Mouse (Mus musculus): Measurements from ENCODE around the gene Phldb1. TPM values are rescaled to one million over a fixed set of nuclear protein-coding genes. Genes with fewer than 3 reads are reported as not detected.

Phldb1 gene
- polyA plus RNA-seq, 1 experiment from 2014 or later: 46.1 TPM

- no peak overlapping the region for H3K9ac ChIP-seq
- no peak for ATAC-seq (ENCODE audit: low FRiP score, low read depth)
- peaks cover 3% of the 10 kb centered on the region; the same call in 1 of the 2 replicates for H3K9me3 ChIP-seq
- no peaks in the 10 kb centered on the region for H3K27me3 ChIP-seq
- no peak overlapping the region for H3K27ac ChIP-seq
- WGBS: 68% methylated on average over 2 of the region's 2 CpGs
- no peaks in the 10 kb centered on the region for H3K4me1 ChIP-seq
- no peaks in the 10 kb centered on the region for H3K36me3 ChIP-seq
- no peak overlapping the region for H3K4me2 ChIP-seq (replicated peaks)
- no peak overlapping the region for H3K4me3 ChIP-seq
These were observed 62.6 kb downstream of the Phldb1 start for GRCm38 (mm10) chr9:44672291-44672865.

- Histone ChIP-seq H3K27ac (no peak overlapping the region), H3K9me3 (peaks cover 3% of the 10 kb centered on the region; the same call in 1 of the 2 replicates), H3K4me3 (no peak overlapping the region), H3K4me2 (replicated peaks) (no peak overlapping the region), H3K9ac (no peak overlapping the region), H3K27me3 (no peaks in the 10 kb centered on the region), H3K4me1 (no peaks in the 10 kb centered on the region), H3K36me3 (no peaks in the 10 kb centered on the region)
- WGBS: 89% methylated on average over 5 of the region's 5 CpGs
- ATAC-seq (ENCODE audit: low FRiP score, low read depth): no peak
These were observed 63.6 kb downstream of the Phldb1 start for GRCm38 (mm10) chr9:44671416-44671815.

- Histone ChIP-seq H3K27me3 (no peaks in the 10 kb centered on the region), H3K27ac (no peak overlapping the region), H3K4me2 (replicated peaks) (no peak overlapping the region), H3K4me3 (no peak overlapping the region), H3K9ac (no peak overlapping the region), H3K36me3 (no peaks in the 10 kb centered on the region), H3K4me1 (no peaks in the 10 kb centered on the region), H3K9me3 (no peaks in the 10 kb centered on the region)
- WGBS: 83% methylated on average over 6 of the region's 6 CpGs
- ATAC-seq (ENCODE audit: low FRiP score, low read depth): no peak
These were observed 71.3 kb downstream of the Phldb1 start for GRCm38 (mm10) chr9:44663706-44664105.

- Histone ChIP-seq H3K4me2 (replicated peaks) (peak overlapping the region; percentile 56), H3K9ac (peak overlapping the region; percentile 21; the same call in 1 of the 2 replicates), H3K27me3 (no peaks in the 10 kb centered on the region), H3K9me3 (no peaks in the 10 kb centered on the region), H3K4me1 (peaks cover 5% of the 10 kb centered on the region), H3K27ac (0 out of 2 replicates have a peak overlapping the region, but pooled peaks have one; percentile 10), H3K4me3 (peak overlapping the region; percentile 20), H3K36me3 (no peaks in the 10 kb centered on the region)
- WGBS: 33% methylated on average over 26 of the region's 26 CpGs
- peak; percentile 48; the same call in 1 of the 2 replicates for ATAC-seq (ENCODE audit: low FRiP score, low read depth)
These were observed 79.6 kb downstream of the Phldb1 start for GRCm38 (mm10) chr9:44655098-44656066.

GRCm38 (mm10) chr9:44653896-44654295 is 81.1 kb downstream of the Phldb1 start:
- H3K4me2 ChIP-seq (replicated peaks): no peak overlapping the region
- no peaks in the 10 kb centered on the region for H3K9me3 ChIP-seq
- no peaks in the 10 kb centered on the region for H3K36me3 ChIP-seq
- no peak overlapping the region for H3K9ac ChIP-seq
- no peak; the same call in 1 of the 2 replicates for ATAC-seq (ENCODE audit: low FRiP score, low read depth)
- H3K27me3 ChIP-seq: no peaks in the 10 kb centered on the region
- no peak overlapping the region for H3K4me3 ChIP-seq
- H3K4me1 ChIP-seq: peaks cover 5% of the 10 kb centered on the region
- H3K27ac ChIP-seq: no peak overlapping the region
- WGBS: 68% methylated on average over 4 of the region's 4 CpGs

- H3K27ac ChIP-seq: no peak overlapping the region
- no peaks in the 10 kb centered on the region for H3K36me3 ChIP-seq
- peak; percentile 64 for ATAC-seq (ENCODE audit: low FRiP score, low read depth)
- H3K9me3 ChIP-seq: no peaks in the 10 kb centered on the region
- H3K27me3 ChIP-seq: no peaks in the 10 kb centered on the region
- H3K4me3 ChIP-seq: no peak overlapping the region
- H3K4me1 ChIP-seq: peaks cover 5% of the 10 kb centered on the region
- 15% methylated on average over 8 of the region's 8 CpGs for WGBS
- no peak overlapping the region for H3K4me2 ChIP-seq (replicated peaks)
- H3K9ac ChIP-seq: no peak overlapping the region
These were observed 83.0 kb downstream of the Phldb1 start for GRCm38 (mm10) chr9:44652027-44652426.

GRCm38 (mm10) chr9:44648881-44649281 is 86.1 kb downstream of the Phldb1 start:
- Histone ChIP-seq H3K27me3 (no peaks in the 10 kb centered on the region), H3K4me1 (no peaks in the 10 kb centered on the region), H3K4me2 (replicated peaks) (no peak overlapping the region), H3K9me3 (no peaks in the 10 kb centered on the region), H3K9ac (no peak overlapping the region), H3K4me3 (no peak overlapping the region), H3K27ac (no peak overlapping the region), H3K36me3 (no peaks in the 10 kb centered on the region)
- ATAC-seq (ENCODE audit: low FRiP score, low read depth): no peak
- WGBS: 75% methylated on average over 7 of the region's 7 CpGs

GRCm38 (mm10) chr9:44647656-44648055 is 87.3 kb downstream of the Phldb1 start:
- Histone ChIP-seq H3K4me3 (no peak overlapping the region), H3K36me3 (no peaks in the 10 kb centered on the region), H3K27me3 (no peaks in the 10 kb centered on the region), H3K9me3 (no peaks in the 10 kb centered on the region), H3K4me2 (replicated peaks) (no peak overlapping the region), H3K9ac (no peak overlapping the region), H3K27ac (no peak overlapping the region), H3K4me1 (no peaks in the 10 kb centered on the region)
- ATAC-seq (ENCODE audit: low FRiP score, low read depth): no peak
- WGBS: 77% methylated on average over 4 of the region's 4 CpGs

GRCm38 (mm10) chr9:44647026-44647425 is 88.0 kb downstream of the Phldb1 start:
- no peaks in the 10 kb centered on the region for H3K4me1 ChIP-seq
- no peaks in the 10 kb centered on the region for H3K27me3 ChIP-seq
- H3K4me2 ChIP-seq (replicated peaks): no peak overlapping the region
- 93% methylated on average over 8 of the region's 8 CpGs for WGBS
- no peak overlapping the region for H3K9ac ChIP-seq
- no peak overlapping the region for H3K27ac ChIP-seq
- H3K36me3 ChIP-seq: no peaks in the 10 kb centered on the region
- no peak for ATAC-seq (ENCODE audit: low FRiP score, low read depth)
- H3K4me3 ChIP-seq: no peak overlapping the region
- H3K9me3 ChIP-seq: no peaks in the 10 kb centered on the region

GRCm38 (mm10) chr9:44646366-44646765 is 88.6 kb downstream of the Phldb1 start:
- H3K27me3 ChIP-seq: no peaks in the 10 kb centered on the region
- 85% methylated on average over 6 of the region's 6 CpGs for WGBS
- no peak for ATAC-seq (ENCODE audit: low FRiP score, low read depth)
- no peak overlapping the region for H3K9ac ChIP-seq
- no peak overlapping the region for H3K4me3 ChIP-seq
- H3K4me1 ChIP-seq: no peaks in the 10 kb centered on the region
- H3K9me3 ChIP-seq: 0 out of 2 replicates have a peak, but pooled peaks cover 4% of the 10 kb centered on the region
- no peaks in the 10 kb centered on the region for H3K36me3 ChIP-seq
- no peak overlapping the region for H3K27ac ChIP-seq
- no peak overlapping the region for H3K4me2 ChIP-seq (replicated peaks)

GRCm38 (mm10) chr9:44645924-44646323 is 89.1 kb downstream of the Phldb1 start:
- Histone ChIP-seq H3K27me3 (no peaks in the 10 kb centered on the region), H3K4me1 (no peaks in the 10 kb centered on the region), H3K9ac (no peak overlapping the region), H3K36me3 (peaks cover under 1% of the 10 kb centered on the region; the same call in 1 of the 2 replicates), H3K27ac (no peak overlapping the region), H3K4me2 (replicated peaks) (no peak overlapping the region), H3K4me3 (no peak overlapping the region), H3K9me3 (0 out of 2 replicates have a peak, but pooled peaks cover 4% of the 10 kb centered on the region)
- WGBS: 61% methylated on average over 15 of the region's 15 CpGs
- ATAC-seq (ENCODE audit: low FRiP score, low read depth): no peak

GRCm38 (mm10) chr9:44645481-44645880 is 89.5 kb downstream of the Phldb1 start:
- Histone ChIP-seq H3K9me3 (0 out of 2 replicates have a peak, but pooled peaks cover 4% of the 10 kb centered on the region), H3K27me3 (no peaks in the 10 kb centered on the region), H3K4me3 (no peak overlapping the region), H3K4me2 (replicated peaks) (no peak overlapping the region), H3K4me1 (no peaks in the 10 kb centered on the region), H3K36me3 (peaks cover 5% of the 10 kb centered on the region), H3K27ac (no peak overlapping the region), H3K9ac (no peak overlapping the region)
- WGBS: 84% methylated on average over 5 of the region's 5 CpGs
- no peak for ATAC-seq (ENCODE audit: low FRiP score, low read depth)

Data from limb, embryonic 13.5 days (tissue).